Mouse (Mus musculus) intestine, embryonic 14.5 days (tissue): ENCODE measurements around the gene B230104I21Rik. TPM values are rescaled to one million over a fixed set of nuclear protein-coding genes. Genes with fewer than 3 reads are reported as not detected.

Experiments used
- ATAC-seq: fragments of 200-750 bp; cut with Nextera tagmentation; replicated peaks from 2 replicates; pipeline ENCODE4 v1.8.0; 2017; ENCODE audit warnings: low read depth, moderate number of reproducible peaks, moderate TSS enrichment, moderate library complexity; ENCODE audit not compliant: low FRiP score, low TSS enrichment
- DNase-seq: peaks from one replicate; pipeline ENCODE4 v3.0.0-alpha.2; 2018; ENCODE audit warnings: low spot score
- H3K27ac ChIP-seq: fragments of 300-500 bp; sonication (generic); 2 replicates; pipeline ENCODE4 v1.5.1; 2014; ENCODE audit warnings: low read depth, mild to moderate bottlenecking, control low read depth
- H3K27me3 ChIP-seq: fragments of 300-500 bp; sonication (generic); replicated peaks from 2 replicates; pipeline ENCODE4 v1.6.1; 2014; ENCODE audit warnings: low read length, control low read depth; ENCODE audit not compliant: control insufficient read depth, insufficient read depth
- H3K36me3 ChIP-seq: fragments of 300-500 bp; sonication (generic); 2 replicates; pipeline ENCODE4 v1.6.1; 2014; ENCODE audit warnings: low read length, control low read depth; ENCODE audit not compliant: control insufficient read depth, insufficient read depth
- H3K4me1 ChIP-seq: fragments of 300-500 bp; sonication (generic); replicated peaks from 2 replicates; pipeline ENCODE4 v1.6.1; 2014; ENCODE audit warnings: low read length, control low read depth, mixed read lengths; ENCODE audit not compliant: control insufficient read depth, insufficient read depth
- H3K4me2 ChIP-seq: fragments of 300-500 bp; sonication (generic); 2 replicates; pipeline ENCODE4 v1.6.1; 2014; ENCODE audit warnings: low read length
- H3K4me3 ChIP-seq: fragments of 300-500 bp; sonication (generic); 2 replicates; pipeline ENCODE4 v1.5.1; 2014; ENCODE audit warnings: low read depth, low read length, control low read depth, mixed read lengths
- H3K9ac ChIP-seq: fragments of 300-500 bp; sonication (generic); 2 replicates; pipeline ENCODE4 v1.6.1; 2014; ENCODE audit warnings: mild to moderate bottlenecking, low read length
- H3K9me3 ChIP-seq: fragments of 300-500 bp; sonication (generic); 2 replicates; pipeline ENCODE4 v1.6.1; 2016; ENCODE audit warnings: low read length, control low read depth; ENCODE audit not compliant: control insufficient read depth
- WGBS: fragments of 180-500 bp; shearing (Covaris S2); extraction: QIAGEN DNeasy Blood & Tissue Kit; methylation state at CpG from one replicate; pipeline ENCODE4 v1.1.7; 2014; 5-methylcytosine and 5-hydroxymethylcytosine counted together
- polyA plus RNA-seq: library from polyadenylated mRNA; unstranded; fragments of >200 nt; fragmentation: Nextera tagmentation; extraction: Ambion mirVana; gene quantifications from 2 replicates; pipeline ENCODE4 v1.2.1, GENCODE M21; 2014

B230104I21Rik gene
- 0.22 TPM in 1 of 2 replicates, not detected in the other for polyA plus RNA-seq

DNA sequence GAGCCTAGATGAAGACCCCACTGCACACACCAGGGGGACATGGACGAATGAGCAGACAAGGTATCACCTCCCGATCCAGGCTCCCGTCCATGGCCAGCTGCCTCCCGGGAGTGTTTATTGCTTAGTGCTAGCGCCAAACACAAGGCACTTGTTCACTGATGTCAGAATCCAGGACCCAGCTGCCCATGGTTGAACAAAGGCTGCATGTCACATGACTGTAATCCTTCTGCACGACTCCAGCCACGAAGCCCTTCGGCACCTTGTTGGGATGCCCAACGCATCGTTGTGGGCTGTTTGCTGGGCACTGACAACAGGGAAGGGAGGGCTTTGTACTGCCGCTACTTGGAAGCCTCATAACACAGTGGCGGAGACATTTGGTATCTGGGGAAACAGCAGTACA lies at the start of gene B230104I21Rik:
Gene B230104I21Rik, plus strand, starts transcription at position 367 of the 400 bp plus-strand sequence.
- WGBS, result 67% methylated on average over 12 of the region's 12 CpGs
- H3K36me3 ChIP-seq, result no peaks in the 10 kb centered on the region
- no peak within 1 kb of the TSS for H3K9ac ChIP-seq
- 0 out of 2 replicates have a peak within 1 kb of the TSS, but pooled peaks have one; percentile 22 for H3K27ac ChIP-seq
- ATAC-seq (no peak), DNase-seq (no peak)
- H3K4me3 ChIP-seq, result no peak within 1 kb of the TSS; the same call in 1 of the 2 replicates
- 0 out of 2 replicates have a peak, but pooled peaks cover 4% of the 10 kb centered on the region for H3K27me3 ChIP-seq
- peaks cover 11% of the 10 kb centered on the region for H3K4me1 ChIP-seq
- H3K4me2 ChIP-seq, result peak within 1 kb of the TSS; percentile 42
- no peaks in the 10 kb centered on the region for H3K9me3 ChIP-seq

DNA sequence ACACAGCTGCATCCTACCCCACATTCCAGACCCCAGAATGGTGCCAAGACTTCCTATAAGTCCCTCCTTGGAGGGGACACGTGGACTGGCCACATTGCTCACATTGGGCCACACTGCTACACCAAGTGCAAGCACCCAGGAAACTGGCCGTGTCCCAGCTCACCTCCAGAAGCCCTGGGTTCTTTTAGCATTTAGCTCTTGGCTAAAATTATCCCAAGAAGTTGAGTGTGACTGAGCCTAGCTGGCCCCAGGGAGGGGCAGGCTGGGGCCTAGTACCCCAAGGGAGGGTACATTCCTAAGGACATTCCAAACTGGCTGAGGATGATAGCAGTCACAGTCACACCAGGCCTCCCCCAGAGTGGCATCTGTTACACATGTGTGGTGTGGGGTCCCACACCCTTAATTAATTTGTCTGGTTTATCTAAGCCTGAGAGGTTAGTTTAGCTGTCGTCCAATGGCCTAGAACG lies 42.2 kb upstream of the B230104I21Rik start:
- H3K36me3 ChIP-seq, result no peaks in the 10 kb centered on the region
- H3K9me3 ChIP-seq, result no peaks in the 10 kb centered on the region
- DNase-seq (no peak), ATAC-seq (0 out of 2 replicates have a peak, but pooled peaks have one; percentile 23)
- H3K4me3 ChIP-seq, result no peak overlapping the region
- peaks cover 17% of the 10 kb centered on the region for H3K4me1 ChIP-seq
- 0 out of 2 replicates have a peak overlapping the region, but pooled peaks have one; percentile 4 for H3K4me2 ChIP-seq
- no peak overlapping the region for H3K9ac ChIP-seq
- peak overlapping the region; percentile 59 for H3K27ac ChIP-seq
- no peaks in the 10 kb centered on the region for H3K27me3 ChIP-seq
- WGBS, result 37% methylated on average over 4 of the region's 4 CpGs

DNA sequence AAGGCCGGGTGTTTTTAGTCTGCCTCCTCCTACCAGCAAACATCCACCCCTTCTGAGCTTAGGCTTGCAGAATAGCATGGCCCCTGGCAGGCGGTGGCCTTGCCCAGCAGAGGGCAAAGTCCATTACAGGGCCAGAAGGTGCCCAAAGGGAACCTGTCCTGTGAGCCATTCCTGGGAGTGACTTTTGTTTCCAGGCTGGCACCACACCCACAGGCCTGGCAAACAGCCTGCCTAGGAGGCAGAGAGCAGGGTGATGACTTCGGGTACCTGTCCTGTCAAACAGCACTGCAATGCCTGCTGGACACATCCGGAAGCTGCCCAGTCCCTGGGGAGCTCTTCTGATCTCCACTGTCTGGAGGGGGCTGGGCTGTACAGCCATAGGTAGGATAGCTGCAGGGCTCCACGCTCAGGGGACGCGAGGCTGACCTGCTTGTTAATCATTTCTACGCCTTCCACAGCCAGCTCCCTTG lies 41.6 kb upstream of the B230104I21Rik start:
- WGBS, result 13% methylated on average over 8 of the region's 8 CpGs
- Histone ChIP-seq H3K27ac (peak overlapping the region; percentile 59), H3K4me3 (no peak overlapping the region), H3K27me3 (peaks cover 3% of the 10 kb centered on the region; the same call in 1 of the 2 replicates), H3K9ac (no peak overlapping the region), H3K4me1 (peaks cover 17% of the 10 kb centered on the region), H3K36me3 (no peaks in the 10 kb centered on the region), H3K9me3 (no peaks in the 10 kb centered on the region), H3K4me2 (peak overlapping the region; percentile 20; the same call in 1 of the 2 replicates)
- no peak for DNase-seq
- ATAC-seq, result peak; percentile 56

DNA sequence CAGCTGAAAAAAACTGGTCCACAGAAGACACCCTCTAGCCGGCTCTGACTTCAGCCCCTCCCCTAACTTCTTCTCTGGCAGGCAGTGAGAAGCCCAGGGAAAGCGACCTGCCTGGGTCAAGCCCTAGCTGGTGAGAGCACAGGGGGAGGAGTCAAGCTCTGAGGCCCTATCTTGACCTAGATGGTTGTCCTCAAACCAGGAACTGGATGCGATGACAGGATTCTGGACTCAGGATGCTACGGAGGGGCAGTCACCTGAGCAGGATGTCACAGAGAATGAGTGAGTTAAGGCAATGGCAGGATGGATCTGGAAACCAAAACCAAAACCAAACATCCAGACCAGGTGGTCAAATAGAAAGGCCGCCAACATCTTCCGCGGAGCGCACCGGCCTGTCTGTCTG lies 38.2 kb upstream of the B230104I21Rik start:
- DNase-seq, result peak; percentile 69
- no peak overlapping the region; the same call in 1 of the 2 replicates for H3K4me2 ChIP-seq
- no peak overlapping the region for H3K27ac ChIP-seq
- peaks cover 23% of the 10 kb centered on the region for H3K4me1 ChIP-seq
- ATAC-seq, result peak; percentile 22
- H3K9ac ChIP-seq, result no peak overlapping the region
- H3K9me3 ChIP-seq, result no peaks in the 10 kb centered on the region
- no peaks in the 10 kb centered on the region for H3K36me3 ChIP-seq
- 32% methylated on average over 9 of the region's 9 CpGs for WGBS
- peaks cover 25% of the 10 kb centered on the region for H3K27me3 ChIP-seq
- no peak overlapping the region for H3K4me3 ChIP-seq

DNA sequence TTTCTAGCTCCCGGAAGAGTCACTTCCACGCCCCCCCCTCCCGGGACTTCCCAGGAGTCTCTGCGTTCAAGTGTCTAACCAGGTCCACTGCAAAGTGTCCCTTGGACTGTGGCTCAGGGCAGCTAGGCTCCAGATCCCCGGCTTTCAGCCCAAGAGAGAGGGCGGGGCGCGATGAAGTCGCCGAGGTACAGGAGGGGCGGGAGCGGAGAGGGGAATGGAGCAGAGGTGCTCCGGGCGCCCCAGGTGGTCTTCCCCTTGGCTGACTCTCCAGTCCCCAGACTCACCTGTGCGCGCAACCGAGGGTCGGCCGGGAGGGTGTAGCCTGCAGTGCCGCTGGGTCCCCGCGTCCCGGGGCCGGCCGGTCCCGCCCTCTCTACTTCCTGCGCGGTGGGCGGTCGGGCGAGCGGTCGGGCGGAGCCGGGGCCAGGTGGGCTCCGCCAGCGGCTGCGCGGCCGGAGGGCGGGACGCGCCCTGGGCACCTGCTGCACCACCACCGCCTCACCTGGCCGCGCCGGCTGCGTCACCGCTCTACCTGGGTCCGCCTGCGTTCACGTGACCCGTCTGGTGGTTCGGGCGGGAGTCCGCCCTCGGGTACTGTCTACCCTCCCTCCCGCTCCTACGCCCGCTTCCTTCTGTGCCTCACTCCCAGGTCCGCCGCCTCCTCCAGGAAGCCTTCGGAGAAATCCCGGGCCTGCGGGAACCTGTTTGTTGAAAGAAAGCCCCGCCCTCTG lies 36.2 kb upstream of the B230104I21Rik start:
- ATAC-seq, result peak; percentile 85
- Histone ChIP-seq H3K27me3 (peaks cover 25% of the 10 kb centered on the region), H3K4me1 (peaks cover 10% of the 10 kb centered on the region), H3K36me3 (no peaks in the 10 kb centered on the region), H3K9me3 (no peaks in the 10 kb centered on the region), H3K9ac (peak overlapping the region; percentile 47), H3K4me2 (peak overlapping the region; percentile 82), H3K27ac (peak overlapping the region; percentile 59; the same call in 1 of the 2 replicates), H3K4me3 (peak overlapping the region; percentile 41)
- WGBS, result under 1% methylated on average over 57 of the region's 66 CpGs
- peak; percentile 79 for DNase-seq

DNA sequence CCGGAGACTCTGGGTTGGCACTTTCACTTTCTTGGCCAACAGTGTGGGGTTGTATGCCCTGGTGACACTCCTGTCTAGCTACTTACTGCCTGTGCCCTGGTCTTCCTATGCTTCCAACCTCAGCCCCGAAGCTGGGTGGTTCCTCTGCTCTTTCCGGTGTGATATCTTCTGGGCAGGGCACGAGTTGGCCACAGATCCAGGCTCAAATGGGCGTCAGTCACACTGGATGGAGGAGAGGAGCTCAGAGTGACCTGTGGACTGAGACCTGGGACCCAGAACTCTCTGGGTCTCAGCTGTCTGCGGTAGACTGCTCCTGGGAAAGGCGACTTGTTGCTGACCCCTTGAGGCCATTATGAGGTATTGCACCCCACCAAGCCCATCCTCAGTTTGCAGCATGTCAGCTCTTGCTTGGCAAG lies 34.5 kb upstream of the B230104I21Rik start, which contains the start of gene Arhgef16:
Gene Arhgef16, minus strand, starts transcription at position 211 of the 416 bp plus-strand sequence.
- no peaks in the 10 kb centered on the region for H3K36me3 ChIP-seq
- H3K4me3 ChIP-seq, result no peak within 1 kb of the TSS
- DNase-seq (peak; percentile 82), ATAC-seq (no peak)
- peaks cover 7% of the 10 kb centered on the region; the same call in 1 of the 2 replicates for H3K4me1 ChIP-seq
- H3K9ac ChIP-seq, result no peak within 1 kb of the TSS
- peaks cover 25% of the 10 kb centered on the region for H3K27me3 ChIP-seq
- 23% methylated on average over 7 of the region's 7 CpGs for WGBS
- H3K4me2 ChIP-seq, result no peak within 1 kb of the TSS; the same call in 1 of the 2 replicates
- H3K27ac ChIP-seq, result no peak within 1 kb of the TSS
- H3K9me3 ChIP-seq, result no peaks in the 10 kb centered on the region

DNA sequence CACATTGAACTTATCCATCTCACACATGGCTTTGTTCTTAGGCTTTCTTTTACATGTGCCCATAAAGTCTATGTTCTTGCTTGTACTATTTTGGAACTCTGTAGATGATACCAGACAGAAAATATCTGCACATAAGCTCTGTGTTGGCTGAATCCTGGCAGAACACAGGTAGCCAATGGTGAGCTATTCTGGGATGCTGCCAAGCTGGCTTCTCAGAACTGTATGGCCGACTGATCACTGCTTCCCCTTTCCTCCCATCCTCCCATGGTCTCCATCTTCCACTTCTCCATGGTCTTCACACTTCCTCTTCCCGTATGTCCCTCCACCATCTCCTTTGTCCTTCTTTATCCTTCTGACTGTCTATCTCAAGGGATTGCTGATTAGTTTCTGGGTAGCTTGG lies 26.8 kb upstream of the B230104I21Rik start:
- H3K4me3 ChIP-seq, result no peak overlapping the region
- H3K4me1 ChIP-seq, result no peaks in the 10 kb centered on the region
- no peak overlapping the region for H3K9ac ChIP-seq
- H3K4me2 ChIP-seq, result no peak overlapping the region
- DNase-seq, result no peak
- no peak overlapping the region for H3K27ac ChIP-seq
- ATAC-seq, result no peak
- H3K36me3 ChIP-seq, result no peaks in the 10 kb centered on the region
- WGBS, result 66% methylated on average over 2 of the region's 2 CpGs
- H3K9me3 ChIP-seq, result no peaks in the 10 kb centered on the region
- H3K27me3 ChIP-seq, result no peaks in the 10 kb centered on the region

DNA sequence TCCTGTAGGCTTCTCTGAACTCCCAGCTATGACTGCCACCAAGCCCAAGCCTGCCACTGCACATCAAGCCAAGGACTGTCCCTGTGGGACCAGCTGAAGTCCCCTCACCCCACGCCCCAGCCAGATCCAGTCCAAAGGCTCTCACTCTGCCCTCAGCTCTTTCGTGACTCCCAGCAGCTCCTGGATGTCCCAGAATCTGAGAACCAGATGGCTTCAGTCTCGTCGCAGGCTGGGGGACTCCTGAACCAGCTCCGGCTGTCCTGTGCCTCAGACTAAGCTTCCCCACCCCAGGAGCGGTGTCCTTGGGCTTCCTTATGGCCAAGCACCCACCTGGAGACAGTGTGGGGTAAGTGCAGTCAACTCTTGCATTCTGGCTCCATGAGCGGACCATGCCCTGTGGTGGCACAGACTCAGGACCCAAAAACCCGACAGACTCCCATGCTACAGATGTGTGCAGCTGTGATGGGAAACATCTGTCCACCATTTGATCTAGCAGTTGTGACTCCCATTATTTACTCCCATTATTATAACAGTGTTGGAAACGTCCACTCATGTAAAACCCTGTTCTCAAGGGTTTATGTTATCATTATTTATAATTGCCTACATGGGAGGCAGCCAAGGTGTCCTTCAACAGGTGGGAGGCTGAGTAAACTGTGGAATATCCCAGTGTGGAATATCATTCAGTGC lies 25.2 kb upstream of the B230104I21Rik start:
- H3K9me3 ChIP-seq, result no peaks in the 10 kb centered on the region
- no peak overlapping the region for H3K4me2 ChIP-seq
- no peak for ATAC-seq
- H3K4me3 ChIP-seq, result no peak overlapping the region
- H3K9ac ChIP-seq, result no peak overlapping the region
- no peaks in the 10 kb centered on the region for H3K4me1 ChIP-seq
- H3K27me3 ChIP-seq, result no peaks in the 10 kb centered on the region
- no peak overlapping the region for H3K27ac ChIP-seq
- 66% methylated on average over 9 of the region's 9 CpGs for WGBS
- DNase-seq, result no peak
- no peaks in the 10 kb centered on the region for H3K36me3 ChIP-seq
